Comparison of ENCODE assay signal across 32 mouse cellular contexts in genomic region chr1:152796683-152797263, GRCm38 (mm10). TPM values are rescaled to one million over a fixed set of nuclear protein-coding genes. Genes with fewer than 3 reads are reported as not detected.
A peak's percentile ranks its signal among the peaks of the same experiment; 100 is the strongest.
DNase-seq lines count a peak whose midpoint lies in the region; ATAC-seq and TF ChIP-seq lines count a peak whose summit lies in the region.
"Had no signal": no experiment of that assay in that cellular context is flagged by ENCODE, and none has a peak within 500 bp of the region (broad histone marks: within the 10 kb centered on the region; RNA-seq: fewer than 3 reads in every experiment).

No protein-coding gene starts in this region.

- H3K4me2 ChIP-seq in liver, embryonic 16.5 days (ENCODE audit: low read depth, low read length) = no peak overlapping the region
- H3K4me2 ChIP-seq in liver, embryonic 12.5 days = no peak overlapping the region
- H3K4me2 ChIP-seq: embryonic facial prominence, embryonic 15.5 days; forebrain, embryonic 15.5 days; heart, embryonic 13.5 days; hindbrain, embryonic 13.5 days; liver, embryonic 13.5 days; lung, embryonic 15.5 days; midbrain, embryonic 13.5 days; neural tube, embryonic 13.5 days had no signal

- no peaks in the 10 kb centered on the region; the same call in 1 of the 2 replicates for H3K4me1 ChIP-seq in liver, embryonic 16.5 days (ENCODE audit: control insufficient read depth, low read depth, low read length)
- H3K4me1 ChIP-seq in liver, embryonic 12.5 days = peaks cover 24% of the 10 kb centered on the region
- peaks cover 6% of the 10 kb centered on the region for H3K4me1 ChIP-seq in ES-Bruce4 (ENCODE audit: control insufficient read depth, insufficient read depth, low read length)
- H3K4me1 ChIP-seq in MEL (ENCODE audit: control insufficient read depth in 1 of 2, insufficient read depth in 2 of 2, low read length in 2 of 2) = peaks cover 26 to 59% of the 10 kb centered on the region in 2 experiments

- ATAC-seq in liver, embryonic 16.5 days (ENCODE audit: low read depth) = 0 out of 2 replicates have a peak, but pooled peaks have one; percentile 10
- no peak for ATAC-seq in liver, embryonic 12.5 days
- ATAC-seq: forebrain, embryonic 15.5 days; inflammation-experienced regulatory T-cells, adult 6 months; midbrain, embryonic 13.5 days had no signal

- TF ChIP-seq EP300 in ES-Bruce4 (IDR thresholded peaks at IDR 0.05; ENCODE audit: insufficient read depth, low read depth, low read length) = no peak
- TF ChIP-seq EP300 in MEL (IDR thresholded peaks at IDR 0.05; ENCODE audit: low read depth in 1 of 2, low read length in 2 of 2) = no peak

- H3K27me3 ChIP-seq in liver, embryonic 16.5 days (ENCODE audit: control insufficient read depth, insufficient read depth, low read depth, low read length) = no peaks in the 10 kb centered on the region
- no peaks in the 10 kb centered on the region for H3K27me3 ChIP-seq in liver, embryonic 12.5 days (replicated peaks)
- H3K27me3 ChIP-seq in ES-Bruce4 (ENCODE audit: control insufficient read depth, insufficient read depth, low read length, poor library complexity, severe bottlenecking) = no peaks in the 10 kb centered on the region
- H3K27me3 ChIP-seq in MEL (ENCODE audit: control insufficient read depth in 1 of 2, insufficient read depth in 2 of 2, low read length in 2 of 2) = no peaks in the 10 kb centered on the region
- H3K27me3 ChIP-seq: CH12.LX; embryonic facial prominence, embryonic 15.5 days; forebrain, embryonic 15.5 days; heart, embryonic 13.5 days; hindbrain, embryonic 13.5 days; liver, embryonic 13.5 days; lung, embryonic 15.5 days; midbrain, embryonic 13.5 days; neural tube, embryonic 13.5 days had no signal

- H3K79me2 ChIP-seq in MEL (ENCODE audit: control insufficient read depth, insufficient read depth, low read length, poor library complexity) (no peaks in the 10 kb centered on the region), macrophage (ENCODE audit: inconsistent target) (no peaks in the 10 kb centered on the region)

- no peaks in the 10 kb centered on the region for H3K9me3 ChIP-seq in liver, embryonic 16.5 days (replicated peaks; ENCODE audit: control insufficient read depth, low read length)
- H3K9me3 ChIP-seq in liver, embryonic 12.5 days (replicated peaks) = no peaks in the 10 kb centered on the region
- H3K9me3 ChIP-seq in ES-Bruce4 (replicated peaks; ENCODE audit: control insufficient read depth, insufficient read depth, low read length, poor library complexity, severe bottlenecking) (no peaks in the 10 kb centered on the region), MEL (replicated peaks; ENCODE audit: insufficient read depth, low read length) (no peaks in the 10 kb centered on the region)
- H3K9me3 ChIP-seq: embryonic facial prominence, embryonic 15.5 days; forebrain, embryonic 15.5 days; heart, embryonic 13.5 days; hindbrain, embryonic 13.5 days; limb, embryonic 10.5 days; liver, embryonic 13.5 days; lung, embryonic 15.5 days; midbrain, embryonic 13.5 days; neural tube, embryonic 13.5 days had no signal

- no peak overlapping the region for H3K4me3 ChIP-seq in liver, embryonic 16.5 days (ENCODE audit: low read depth, low read length)
- H3K4me3 ChIP-seq in liver, embryonic 12.5 days = no peak overlapping the region
- H3K4me3 ChIP-seq in ES-Bruce4 (ENCODE audit: low read depth, low read length) (no peak overlapping the region), MEL (ENCODE audit: control insufficient read depth in 1 of 2, insufficient read depth in 1 of 2, low read depth in 2 of 2, low read length in 2 of 2) (no peak overlapping the region), macrophage (ENCODE audit: inconsistent target) (no peak overlapping the region)
- H3K4me3 ChIP-seq: embryonic facial prominence, embryonic 15.5 days; forebrain, embryonic 15.5 days; heart, adult 2 months; heart, embryonic 13.5 days; hindbrain, embryonic 13.5 days; limb, embryonic 10.5 days; liver, embryonic 13.5 days; lung, embryonic 15.5 days; midbrain, embryonic 13.5 days; neural tube, embryonic 13.5 days had no signal

- WGBS in liver, embryonic 16.5 days (ENCODE audit: insufficient replicate concordance) = 60% methylated on average over 8 of the region's 8 CpGs
- WGBS in liver, embryonic 12.5 days (ENCODE audit: insufficient replicate concordance) = 67% methylated on average over 8 of the region's 8 CpGs
- 77% methylated on average over 8 of the region's 8 CpGs for WGBS in macrophage (ENCODE audit: missing documents)

- DNase-seq in MEL (ENCODE audit: low read depth, low spot score) = no peak
- no peak for DNase-seq in kidney, postnatal 10 days
- no peak for DNase-seq in layer of hippocampus, postnatal 14 days (ENCODE audit: low spot score in 2 of 2)
- DNase-seq in adrenal gland, postnatal 4 days (ENCODE audit: low spot score in 2 of 2) = no peak
- DNase-seq: adrenal gland, adult 2 months; B cell, adult 2 months; cerebellum, adult 8-10 months; gastrocnemius, postnatal 14 days; kidney, adult 18-20 months; liver, embryonic 13.5 days; retina, postnatal 1 day; thymus, postnatal 14 days had no signal

- TF ChIP-seq RAD21 in MEL (IDR thresholded peaks at IDR 0.05; ENCODE audit: low read depth, low read length) = no peak

- no peak overlapping the region for H3K27ac ChIP-seq in liver, embryonic 16.5 days (ENCODE audit: low read length)
- H3K27ac ChIP-seq in liver, embryonic 12.5 days = no peak overlapping the region
- H3K27ac ChIP-seq in ES-Bruce4 (ENCODE audit: insufficient read depth, low read length) (peak overlapping the region; percentile 73), MEL (ENCODE audit: control insufficient read depth, low read depth, low read length) (peak overlapping the region; percentile 11), macrophage (peak overlapping the region; percentile 78)
- H3K27ac ChIP-seq: embryonic facial prominence, embryonic 15.5 days; forebrain, embryonic 15.5 days; heart, embryonic 13.5 days; hindbrain, embryonic 13.5 days; limb, embryonic 10.5 days; liver, embryonic 13.5 days; lung, embryonic 15.5 days; midbrain, embryonic 13.5 days; neural tube, embryonic 13.5 days had no signal

- TF ChIP-seq POLR2A in ES-Bruce4 (IDR thresholded peaks at IDR 0.05; ENCODE audit: insufficient read depth, low read length) (no peak), MEL (IDR thresholded peaks at IDR 0.05; ENCODE audit: control insufficient read depth in 1 of 2, insufficient read depth in 1 of 2, low read depth in 1 of 2, low read length in 2 of 2, poor library complexity in 1 of 2) (no peak)

- H3K36me3 ChIP-seq in liver, embryonic 16.5 days (ENCODE audit: control insufficient read depth, insufficient read depth) = no peaks in the 10 kb centered on the region
- H3K36me3 ChIP-seq in liver, embryonic 12.5 days = no peaks in the 10 kb centered on the region
- H3K36me3 ChIP-seq in ES-Bruce4 (ENCODE audit: control insufficient read depth, insufficient read depth, low read length, poor library complexity, severe bottlenecking) (no peaks in the 10 kb centered on the region), MEL (ENCODE audit: control insufficient read depth in 1 of 2, insufficient read depth in 2 of 2, low read length in 2 of 2) (peaks cover 0 to 38% of the 10 kb centered on the region in 2 experiments; a peak in 2 of 4 replicates), macrophage (ENCODE audit: inconsistent target) (no peaks in the 10 kb centered on the region)
- H3K36me3 ChIP-seq: embryonic facial prominence, embryonic 15.5 days; forebrain, embryonic 15.5 days; heart, embryonic 13.5 days; hindbrain, embryonic 13.5 days; limb, embryonic 10.5 days; liver, embryonic 13.5 days; lung, embryonic 15.5 days; midbrain, embryonic 13.5 days; neural tube, embryonic 13.5 days had no signal

- H3K9ac ChIP-seq in liver, embryonic 16.5 days (ENCODE audit: low read depth, low read length) = no peak overlapping the region
- H3K9ac ChIP-seq in liver, embryonic 12.5 days = no peak overlapping the region
- peak overlapping the region; percentile 49 for H3K9ac ChIP-seq in ES-Bruce4 (ENCODE audit: low read depth, poor library complexity, severe bottlenecking)
- no peak overlapping the region for H3K9ac ChIP-seq in MEL (ENCODE audit: control insufficient read depth, low read depth, low read length, poor library complexity, severe bottlenecking)
- H3K9ac ChIP-seq: embryonic facial prominence, embryonic 15.5 days; forebrain, embryonic 15.5 days; heart, embryonic 13.5 days; hindbrain, embryonic 13.5 days; liver, embryonic 13.5 days; lung, embryonic 15.5 days; midbrain, embryonic 13.5 days; neural tube, embryonic 13.5 days had no signal

- TF ChIP-seq CTCF in ES-Bruce4 (IDR thresholded peaks at IDR 0.05; ENCODE audit: low read depth, low read length) = no peak
- no peak for TF ChIP-seq CTCF in MEL (IDR thresholded peaks at IDR 0.05 in 2 of 3, conservative IDR thresholded peaks at IDR 0.05 in 1 of 3; ENCODE audit: control insufficient read depth in 1 of 3, insufficient read depth in 1 of 3, low read depth in 2 of 3, low read length in 3 of 3, poor library complexity in 1 of 3, severe bottlenecking in 1 of 3)

RNA-seq across cellular contexts. Expression of gene Ncf2, which starts 3.2 kb away (rescaled TPM):
- 11.9 and 13.1 TPM in 2 replicates for polyA plus RNA-seq in liver, embryonic 16.5 days (2015; fragmentation: Nextera tagmentation; extraction: Ambion mirVana)
- 9.5 and 11.1 TPM in 2 replicates for polyA plus RNA-seq in liver, embryonic 12.5 days (2016; fragmentation: Nextera tagmentation; extraction: Ambion mirVana)
- polyA plus RNA-seq in ES-Bruce4 (2011; ENCODE audit: insufficient read depth, insufficient read length, low read depth, missing spikeins) (1.4 and 1.6 TPM in 2 replicates), MEL (2012; ENCODE audit: insufficient read depth in 1 of 2, insufficient read length in 2 of 2, low read depth in 1 of 2, low replicate concordance in 2 of 2, missing spikeins in 1 of 2) (10 to 100 TPM in 1 of 2 experiments, not detected in 1; 49.2 TPM), macrophage (2018) (145 to 195 TPM (median 164 TPM) in 3 replicates)
- 35.0 and 41.8 TPM in 2 replicates for total RNA-seq in MEL (2012; rRNA removed)
- total RNA-seq in macrophage (2018; cell fraction: chromatin; rRNA removed) = 100 to 1,000 TPM; 149 to 824 (median 286) TPM
- total RNA-seq in macrophage (2018; cell fraction: cytosol; rRNA removed) = 100 to 1,000 TPM; 110 to 209 (median 147) TPM
- total RNA-seq in macrophage (2018; cell fraction: nucleus; rRNA removed) = 100 to 1,000 TPM in 24 of 26 experiments, 10 to 100 TPM in 2; 91.3 to 363 (median 150) TPM
- 1 to 10 TPM; 2.9 to 3.1 TPM for total RNA-seq in layer of hippocampus, postnatal 14 days (2021)
- 1 to 10 TPM; 5.4 to 7.3 TPM for total RNA-seq in adrenal gland, postnatal 4 days (2021)

RNA-seq across cellular contexts. Expression of gene Arpc5, which starts 30.4 kb away (rescaled TPM):
- polyA plus RNA-seq in liver, embryonic 16.5 days (2015; fragmentation: Nextera tagmentation; extraction: Ambion mirVana) = 131 and 133 TPM in 2 replicates
- polyA plus RNA-seq in liver, embryonic 12.5 days (2016; fragmentation: Nextera tagmentation; extraction: Ambion mirVana) = 188 and 197 TPM in 2 replicates
- 108 and 113 TPM in 2 replicates for polyA plus RNA-seq in ES-Bruce4 (2011; ENCODE audit: insufficient read depth, insufficient read length, low read depth, missing spikeins)
- 117 and 119 TPM in 2 replicates for total RNA-seq in MEL (2012; rRNA removed)
- 100 to 1,000 TPM in 1 of 2 experiments, not detected in 1; 145 TPM for polyA plus RNA-seq in MEL (2012; ENCODE audit: insufficient read depth in 1 of 2, insufficient read length in 2 of 2, low read depth in 1 of 2, low replicate concordance in 2 of 2, missing spikeins in 1 of 2)
- 100 to 1,000 TPM; 124 to 281 (median 185) TPM for total RNA-seq in macrophage (2018; cell fraction: chromatin; rRNA removed)
- total RNA-seq in macrophage (2018; cell fraction: cytosol; rRNA removed) = 100 to 1,000 TPM; 463 to 648 (median 564) TPM
- 100 to 1,000 TPM; 166 to 467 (median 306) TPM for total RNA-seq in macrophage (2018; cell fraction: nucleus; rRNA removed)
- polyA plus RNA-seq in macrophage (2018) = 466 to 600 TPM (median 492 TPM) in 3 replicates
- 100 to 1,000 TPM; 237 to 247 TPM for total RNA-seq in layer of hippocampus, postnatal 14 days (2021)
- total RNA-seq in adrenal gland, postnatal 4 days (2021) = 100 to 1,000 TPM; 120 to 124 TPM

RNA-seq across cellular contexts. Expression of gene Rgl1, which starts 30.6 kb away (rescaled TPM):
- 12.9 and 14.2 TPM in 2 replicates for polyA plus RNA-seq in liver, embryonic 16.5 days (2015; fragmentation: Nextera tagmentation; extraction: Ambion mirVana)
- polyA plus RNA-seq in liver, embryonic 12.5 days (2016; fragmentation: Nextera tagmentation; extraction: Ambion mirVana) = 12.5 and 15.6 TPM in 2 replicates
- 3.0 and 5.4 TPM in 2 replicates for polyA plus RNA-seq in ES-Bruce4 (2011; ENCODE audit: insufficient read depth, insufficient read length, low read depth, missing spikeins)
- total RNA-seq in MEL (2012; rRNA removed) = 0.12 and 0.36 TPM in 2 replicates
- under 1 TPM in 1 of 2 experiments, not detected in 1; 0.39 TPM for polyA plus RNA-seq in MEL (2012; ENCODE audit: insufficient read depth in 1 of 2, insufficient read length in 2 of 2, low read depth in 1 of 2, low replicate concordance in 2 of 2, missing spikeins in 1 of 2)
- 100 to 1,000 TPM in 25 of 26 experiments, 10 to 100 TPM in 1; 98.8 to 433 (median 225) TPM for total RNA-seq in macrophage (2018; cell fraction: chromatin; rRNA removed)
- total RNA-seq in macrophage (2018; cell fraction: cytosol; rRNA removed) = 100 to 1,000 TPM in 16 of 26 experiments, 10 to 100 TPM in 10; 68.8 to 191 (median 147) TPM
- total RNA-seq in macrophage (2018; cell fraction: nucleus; rRNA removed) = 100 to 1,000 TPM in 25 of 26 experiments, 10 to 100 TPM in 1; 95.5 to 293 (median 207) TPM
- polyA plus RNA-seq in macrophage (2018) = 38.0 to 74.0 TPM (median 62.2 TPM) in 3 replicates
- 10 to 100 TPM; 78.7 to 79.5 TPM for total RNA-seq in layer of hippocampus, postnatal 14 days (2021)
- total RNA-seq in adrenal gland, postnatal 4 days (2021) = 10 to 100 TPM; 50.8 to 60.7 TPM

RNA-seq across cellular contexts. Expression of gene Apobec4, which starts 46.4 kb away (rescaled TPM):
- not detected in 2 replicates for polyA plus RNA-seq in liver, embryonic 16.5 days (2015; fragmentation: Nextera tagmentation; extraction: Ambion mirVana)
- not detected in 2 replicates for polyA plus RNA-seq in liver, embryonic 12.5 days (2016; fragmentation: Nextera tagmentation; extraction: Ambion mirVana)
- polyA plus RNA-seq in ES-Bruce4 (2011; ENCODE audit: insufficient read depth, insufficient read length, low read depth, missing spikeins) (not detected in 2 replicates), MEL (2012; ENCODE audit: insufficient read depth in 1 of 2, insufficient read length in 2 of 2, low read depth in 1 of 2, low replicate concordance in 2 of 2, missing spikeins in 1 of 2) (not detected), macrophage (2018) (not detected in 3 replicates)
- not detected in 2 replicates for total RNA-seq in MEL (2012; rRNA removed)
- not detected for total RNA-seq in macrophage (2018; cell fraction: chromatin; rRNA removed)
- total RNA-seq in macrophage (2018; cell fraction: cytosol; rRNA removed) = under 1 TPM in 11 of 26 experiments, not detected in 15; 0.07 to 0.30 (median 0.14) TPM
- not detected for total RNA-seq in macrophage (2018; cell fraction: nucleus; rRNA removed)
- not detected for total RNA-seq in layer of hippocampus, postnatal 14 days (2021)
- not detected for total RNA-seq in adrenal gland, postnatal 4 days (2021)
- total RNA-seq: adrenal gland, adult 2 months; CH12.LX; gastrocnemius, postnatal 14 days; heart, adult 2 months; heart, postnatal 25 days; layer of hippocampus, postnatal 10 days; left cerebral cortex, adult 8-10 months had no signal
- polyA plus RNA-seq: adrenal gland, adult 2 months; forebrain, embryonic 15.5 days; heart, adult 2 months; heart, embryonic 13.5 days; hindbrain, embryonic 13.5 days; inflammation-experienced regulatory T-cells, adult 6 months; kidney, embryonic 16.5 days; large intestine, adult 2 months; limb, embryonic 10.5 days; liver, embryonic 13.5 days; midbrain, embryonic 13.5 days; neural tube, embryonic 13.5 days had no signal

Comparison
In these comparisons a context has a peak if more than half of its experiments do, and no peak if none do; other contexts are left out.
1. H3K27ac ChIP-seq: peak in ES-Bruce4 (single experiment), MEL (single experiment) and macrophage (single experiment); none in liver, embryonic 16.5 days (single experiment) and liver, embryonic 12.5 days (single experiment).